Comparison of ENCODE assay signal across 14 mouse cellular contexts in the genomic region with DNA sequence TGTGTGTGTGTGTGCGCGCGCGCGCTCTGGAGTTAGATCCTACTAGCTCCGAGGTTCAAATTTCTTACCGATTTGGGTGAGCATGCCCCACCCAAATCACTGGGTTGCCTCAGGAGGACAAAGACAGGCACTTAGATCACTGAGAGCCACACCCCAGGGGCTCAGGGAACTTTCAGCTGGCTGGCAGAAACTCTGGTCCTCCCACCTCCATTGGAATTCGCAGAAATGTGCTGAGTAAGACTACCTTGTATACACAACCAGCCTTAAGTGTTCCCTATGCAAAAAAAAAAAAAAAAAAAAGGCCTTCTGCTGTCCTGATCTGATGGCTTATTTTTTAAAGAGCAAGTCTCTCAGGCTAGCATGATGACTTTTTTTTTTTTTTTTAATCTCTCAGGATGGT. TPM values are rescaled to one million over a fixed set of nuclear protein-coding genes. Genes with fewer than 3 reads are reported as not detected.
DNase-seq lines count a peak whose midpoint lies in the region; ATAC-seq and TF ChIP-seq lines count a peak whose summit lies in the region.
"Had no signal": no experiment of that assay in that cellular context is flagged by ENCODE, and none has a peak within 500 bp of the region (broad histone marks: within the 10 kb centered on the region; RNA-seq: fewer than 3 reads in every experiment).

No protein-coding gene starts in this region.

- WGBS in kidney, embryonic 14.5 days = 47% methylated on average over 8 of the region's 8 CpGs
- WGBS in embryonic facial prominence, embryonic 10.5 days = 53% methylated on average over 8 of the region's 8 CpGs
- WGBS in thymus, adult 2 months = 83% methylated on average over 8 of the region's 8 CpGs

- in situ Hi-C loops in ES-E14 (cut with MboI; ENCODE audit: low sequenced_read_pairs in 2 of 2, unreplicated experiment in 2 of 2) = no loop called here

- H3K36me3 ChIP-seq in kidney, embryonic 14.5 days (ENCODE audit: control insufficient read depth, insufficient read depth, low read length) = no peaks in the 10 kb centered on the region
- H3K36me3 ChIP-seq in ES-E14 (ENCODE audit: control insufficient read depth, insufficient read depth, low read length, poor library complexity, severe bottlenecking) = peaks cover 14% of the 10 kb centered on the region
- H3K36me3 ChIP-seq in embryonic facial prominence, embryonic 10.5 days (replicated peaks) = peaks cover 16% of the 10 kb centered on the region
- no peaks in the 10 kb centered on the region for H3K36me3 ChIP-seq in thymus, adult 2 months (ENCODE audit: control insufficient read depth, insufficient read depth, low read length)
- H3K36me3 ChIP-seq: liver, embryonic 13.5 days had no signal

- no peak overlapping the region for H3K9ac ChIP-seq in kidney, embryonic 14.5 days (ENCODE audit: low read depth, low read length)
- H3K9ac ChIP-seq in ES-E14 (ENCODE audit: insufficient read depth, low read depth, low read length, poor library complexity, severe bottlenecking) = no peak overlapping the region
- H3K9ac ChIP-seq: liver, embryonic 13.5 days; midbrain, embryonic 12.5 days had no signal

- H3K4me1 ChIP-seq in kidney, embryonic 14.5 days (ENCODE audit: control insufficient read depth, insufficient read depth, low read length) = peaks cover 24% of the 10 kb centered on the region
- peaks cover 6 to 30% of the 10 kb centered on the region in 2 experiments; a peak in 3 of 4 replicates for H3K4me1 ChIP-seq in ES-E14 (ENCODE audit: control insufficient read depth in 2 of 2, insufficient read depth in 2 of 2, low read length in 2 of 2, poor library complexity in 1 of 2)
- peaks cover 37% of the 10 kb centered on the region for H3K4me1 ChIP-seq in embryonic facial prominence, embryonic 10.5 days
- no peaks in the 10 kb centered on the region for H3K4me1 ChIP-seq in thymus, adult 2 months (replicated peaks; ENCODE audit: control insufficient read depth, insufficient read depth, low read length)
- H3K4me1 ChIP-seq: liver, embryonic 13.5 days had no signal

- no peak for TF ChIP-seq POLR2A in thymus, adult 2 months (IDR thresholded peaks at IDR 0.05; ENCODE audit: control insufficient read depth, extremely low read depth, insufficient read depth, low read length, poor library complexity)

- H3K27ac ChIP-seq in kidney, embryonic 14.5 days (ENCODE audit: low read depth, low read length) = no peak overlapping the region
- H3K27ac ChIP-seq in ES-E14 (ENCODE audit: insufficient read depth, low read depth, low read length, poor library complexity, severe bottlenecking) = peak overlapping the region; percentile 43; the same call in 1 of the 2 replicates
- H3K27ac ChIP-seq in embryonic facial prominence, embryonic 10.5 days (replicated peaks) = no peak overlapping the region
- H3K27ac ChIP-seq in thymus, adult 2 months (ENCODE audit: control insufficient read depth, insufficient read depth, low read length) = no peak overlapping the region
- H3K27ac ChIP-seq: liver, embryonic 13.5 days had no signal

- H3K4me3 ChIP-seq in kidney, embryonic 14.5 days (ENCODE audit: low read length) = no peak overlapping the region
- no peak overlapping the region for H3K4me3 ChIP-seq in ES-E14 (ENCODE audit: insufficient read depth in 1 of 2, low read depth in 1 of 2, low read length in 2 of 2, poor library complexity in 1 of 2, severe bottlenecking in 1 of 2)
- H3K4me3 ChIP-seq in embryonic facial prominence, embryonic 10.5 days = no peak overlapping the region
- no peak overlapping the region for H3K4me3 ChIP-seq in thymus, adult 2 months (ENCODE audit: control insufficient read depth, insufficient read depth, low read length)
- H3K4me3 ChIP-seq: liver, embryonic 13.5 days; midbrain, embryonic 12.5 days had no signal

- H3K4me2 ChIP-seq in kidney, embryonic 14.5 days (replicated peaks; ENCODE audit: low read depth, low read length) = no peak overlapping the region
- H3K4me2 ChIP-seq: liver, embryonic 13.5 days; midbrain, embryonic 12.5 days had no signal

- no peaks in the 10 kb centered on the region for H3K27me3 ChIP-seq in kidney, embryonic 14.5 days (ENCODE audit: control insufficient read depth, insufficient read depth, low read length)
- no peaks in the 10 kb centered on the region for H3K27me3 ChIP-seq in embryonic facial prominence, embryonic 10.5 days (replicated peaks; ENCODE audit: low read depth, poor library complexity, severe bottlenecking)
- H3K27me3 ChIP-seq in thymus, adult 2 months (ENCODE audit: control insufficient read depth, insufficient read depth, low read length) = no peaks in the 10 kb centered on the region
- H3K27me3 ChIP-seq: CH12.LX; liver, embryonic 13.5 days; midbrain, embryonic 12.5 days had no signal

- no peak for DNase-seq in kidney, adult 9 months
- DNase-seq in ES-E14 (ENCODE audit: low read depth, low spot score) = peak; percentile 80
- DNase-seq in embryonic facial prominence, embryonic 10.5 days (ENCODE audit: low spot score) = peak; percentile 34
- DNase-seq in lung, postnatal 36 days = peak; percentile 61
- DNase-seq in thymus, adult 18-20 months = no peak
- DNase-seq in thymus, adult 2 months = no peak
- DNase-seq: cerebellum, adult 18-20 months; heart, adult 18-20 months; heart, postnatal 14 days; liver, embryonic 13.5 days had no signal

- H3K9me3 ChIP-seq in kidney, embryonic 14.5 days (ENCODE audit: control insufficient read depth, low read length) = no peaks in the 10 kb centered on the region
- H3K9me3 ChIP-seq in ES-E14 (ENCODE audit: control insufficient read depth, insufficient read depth, low read depth, low read length) = no peaks in the 10 kb centered on the region
- H3K9me3 ChIP-seq in embryonic facial prominence, embryonic 10.5 days = no peaks in the 10 kb centered on the region
- H3K9me3 ChIP-seq: liver, embryonic 13.5 days; midbrain, embryonic 12.5 days had no signal

- no peak for TF ChIP-seq CTCF in thymus, adult 2 months (IDR thresholded peaks at IDR 0.05; ENCODE audit: borderline replicate concordance, control insufficient read depth, extremely low read depth, insufficient read depth, low read length, poor library complexity)

- ATAC-seq in kidney, embryonic 14.5 days (ENCODE audit: low FRiP score, low TSS enrichment) = peak; percentile 37; the same call in 1 of the 2 replicates
- ATAC-seq: activated CD4-positive, CD25-positive, alpha-beta regulatory T cell, adult 4 months had no signal

TF ChIP-seq in ES-E14, 5 proteins besides CTCF, POLR2A, EP300 and RAD21:
- TF ChIP-seq ZC3H11A (IDR thresholded peaks at IDR 0.05; ENCODE audit: borderline replicate concordance, low read depth, low read length) (no peak), ZNF384 (IDR thresholded peaks at IDR 0.05; ENCODE audit: low read depth, low read length) (peak; percentile 95), MAFK (IDR thresholded peaks at IDR 0.05; ENCODE audit: insufficient read depth, low read depth, low read length) (peak; percentile 97)

RNA-seq across cellular contexts. Expression of a gene that starts 30.1 kb away (rescaled TPM):
- 6.3 and 6.8 TPM in 2 replicates for polyA plus RNA-seq in kidney, embryonic 14.5 days (2014; fragmentation: Nextera tagmentation; extraction: Ambion mirVana)
- 75.8 and 104 TPM in 2 replicates for total RNA-seq in ES-E14 (2012; rRNA removed)
- polyA plus RNA-seq in embryonic facial prominence, embryonic 10.5 days (2016; fragmentation: Nextera tagmentation; extraction: Ambion mirVana) = 13.2 and 22.3 TPM in 2 replicates
- polyA plus RNA-seq in thymus, adult 2 months (2012; rRNA removed) = 5.8 and 6.2 TPM in 2 replicates
- total RNA-seq: CH12.LX had no signal
- polyA plus RNA-seq: activated CD4-positive, CD25-positive, alpha-beta regulatory T cell, adult 4 months had no signal

Comparison
In these comparisons a context has a peak if more than half of its experiments do, and no peak if none do; other contexts are left out.
1. DNase-seq: peak in ES-E14 (single experiment), embryonic facial prominence, embryonic 10.5 days (single experiment) and lung, postnatal 36 days (single experiment); none in kidney, adult 9 months (single experiment), thymus, adult 18-20 months (0 of 2) and thymus, adult 2 months (single experiment).